Mouse (Mus musculus): ENCODE measurements around the gene Eif4e3. TPM values are rescaled to one million over a fixed set of nuclear protein-coding genes. Genes with fewer than 3 reads are reported as not detected.

Eif4e3 gene
- total RNA-seq (2014; rRNA removed) (12.9 and 13.3 TPM in 2 replicates), polyA plus RNA-seq (2015; fragmentation: Nextera tagmentation; extraction: Ambion mirVana) (4.7 and 6.0 TPM in 2 replicates)

DNA sequence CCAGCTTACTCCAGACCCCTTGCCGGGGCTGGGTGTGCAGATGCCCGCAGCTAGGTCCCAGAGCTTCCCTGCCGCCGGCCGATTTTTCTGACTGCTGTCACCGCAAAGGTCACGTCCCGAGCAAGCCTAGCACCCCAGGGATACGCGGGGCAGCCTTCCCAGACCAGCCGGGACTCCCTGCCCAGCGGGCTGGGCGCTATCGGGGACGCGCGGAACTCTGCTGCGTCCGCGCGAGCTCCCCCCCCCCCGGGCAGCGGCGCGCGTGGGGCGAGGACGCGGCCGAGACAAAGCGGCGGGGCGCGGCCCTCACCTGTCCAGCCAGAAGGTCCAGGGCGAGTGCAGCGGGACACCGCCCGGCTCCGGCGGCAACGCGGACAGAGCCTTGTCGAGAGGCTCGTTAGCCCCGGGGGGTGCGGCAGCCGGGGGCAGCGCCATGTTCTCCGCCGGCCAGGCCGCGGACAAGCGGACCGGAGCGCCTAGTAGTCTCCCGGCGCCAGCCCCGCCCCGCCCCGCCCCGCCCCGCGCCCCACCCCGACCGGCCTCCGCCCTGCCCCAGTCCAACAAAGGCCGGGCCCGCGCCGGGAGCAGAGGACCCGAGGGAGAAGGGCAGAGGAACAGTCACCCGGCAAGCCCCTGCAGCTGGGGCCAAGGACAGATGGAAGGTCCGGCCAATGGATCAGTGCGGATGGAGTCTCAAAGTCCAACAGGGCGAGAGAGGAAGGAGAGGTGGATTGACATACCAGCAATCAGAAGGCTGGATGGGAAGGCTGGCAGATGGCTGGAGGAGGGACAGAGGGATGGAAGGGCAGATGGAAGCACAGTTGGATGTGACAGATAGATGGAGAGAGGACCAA, at the start of gene Eif4e3, which contains the start of gene Gm20696:
TSS of gene Eif4e3 (minus strand) at position 454 of the 854 bp plus-strand sequence.
TSS of gene Gm20696 (minus strand) at position 480 of the 854 bp plus-strand sequence.
- ATAC-seq (0 out of 2 replicates have a peak, but pooled peaks have one; percentile 5), DNase-seq (no peak)
- Histone ChIP-seq H3K27me3 (ENCODE audit: insufficient read depth, low read length) (no peaks in the 10 kb centered on the region), H3K4me3 (ENCODE audit: low read depth, low read length) (peak within 1 kb of the TSS; percentile 67), H3K4me2 (ENCODE audit: low read depth) (peak within 1 kb of the TSS; percentile 96), H3K9me3 (ENCODE audit: low read length) (no peaks in the 10 kb centered on the region), H3K36me3 (ENCODE audit: insufficient read depth) (no peaks in the 10 kb centered on the region), H3K27ac (ENCODE audit: low read depth, low read length) (peak within 1 kb of the TSS; percentile 69), H3K4me1 (ENCODE audit: insufficient read depth) (peaks cover 37% of the 10 kb centered on the region), H3K9ac (peak within 1 kb of the TSS; percentile 77)
- no peak for TF ChIP-seq CTCF (IDR thresholded peaks at IDR 0.05; ENCODE audit: low read depth)
- WGBS = 2% methylated on average over 67 of the region's 75 CpGs

GRCm38 (mm10) chr6:99715913-99716312, 49.3 kb upstream of the Eif4e3 start:
- Histone ChIP-seq H3K27me3 (ENCODE audit: insufficient read depth, low read length) (no peaks in the 10 kb centered on the region), H3K4me1 (ENCODE audit: insufficient read depth) (no peaks in the 10 kb centered on the region), H3K9me3 (ENCODE audit: low read length) (no peaks in the 10 kb centered on the region), H3K36me3 (ENCODE audit: insufficient read depth) (no peaks in the 10 kb centered on the region), H3K4me3 (ENCODE audit: low read depth, low read length) (no peak overlapping the region), H3K4me2 (ENCODE audit: low read depth) (no peak overlapping the region), H3K27ac (ENCODE audit: low read depth, low read length) (no peak overlapping the region), H3K9ac (no peak overlapping the region)
- no peak for DNase-seq
- TF ChIP-seq CTCF (IDR thresholded peaks at IDR 0.05; ENCODE audit: low read depth) = no peak
- no peak for ATAC-seq
- WGBS = 78% methylated on average over 6 of the region's 6 CpGs

DNA sequence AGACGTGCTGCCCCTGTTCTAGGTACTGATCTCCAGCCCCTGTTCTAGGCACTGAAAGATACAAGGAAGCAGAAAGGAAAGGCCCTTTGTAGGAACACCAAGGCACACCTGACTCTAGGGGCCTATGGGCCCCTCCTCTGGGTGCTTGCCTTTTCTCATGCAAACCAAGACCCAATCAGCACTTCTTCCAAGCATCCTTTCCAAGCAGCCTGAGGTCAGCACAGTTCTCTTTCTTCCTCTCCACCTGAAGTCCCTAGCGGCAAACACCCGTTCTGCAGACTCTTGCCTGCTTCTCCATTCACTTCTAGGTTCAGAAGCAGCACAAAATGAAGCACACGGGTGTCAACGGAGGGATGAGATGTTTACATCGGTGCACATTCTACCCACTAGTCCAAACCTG, 48.6 kb upstream of the Eif4e3 start:
- no peak overlapping the region for H3K4me3 ChIP-seq (ENCODE audit: low read depth, low read length)
- no peaks in the 10 kb centered on the region for H3K36me3 ChIP-seq (ENCODE audit: insufficient read depth)
- no peak overlapping the region for H3K27ac ChIP-seq (ENCODE audit: low read depth, low read length)
- H3K27me3 ChIP-seq (ENCODE audit: insufficient read depth, low read length) = no peaks in the 10 kb centered on the region
- H3K9ac ChIP-seq = no peak overlapping the region
- TF ChIP-seq CTCF (IDR thresholded peaks at IDR 0.05; ENCODE audit: low read depth) = no peak
- H3K4me1 ChIP-seq (ENCODE audit: insufficient read depth) = no peaks in the 10 kb centered on the region
- H3K4me2 ChIP-seq (ENCODE audit: low read depth) = no peak overlapping the region
- ATAC-seq (no peak), DNase-seq (no peak)
- no peaks in the 10 kb centered on the region for H3K9me3 ChIP-seq (ENCODE audit: low read length)
- WGBS = 68% methylated on average over 6 of the region's 6 CpGs

- Histone ChIP-seq H3K9me3 (ENCODE audit: low read length) (no peaks in the 10 kb centered on the region), H3K36me3 (ENCODE audit: insufficient read depth) (no peaks in the 10 kb centered on the region), H3K4me3 (ENCODE audit: low read depth, low read length) (no peak overlapping the region), H3K27ac (ENCODE audit: low read depth, low read length) (no peak overlapping the region), H3K4me2 (ENCODE audit: low read depth) (no peak overlapping the region), H3K9ac (no peak overlapping the region), H3K27me3 (ENCODE audit: insufficient read depth, low read length) (no peaks in the 10 kb centered on the region), H3K4me1 (ENCODE audit: insufficient read depth) (no peaks in the 10 kb centered on the region)
- 67% methylated on average over 5 of the region's 5 CpGs for WGBS
- TF ChIP-seq CTCF (IDR thresholded peaks at IDR 0.05; ENCODE audit: low read depth) = no peak
- DNase-seq (no peak), ATAC-seq (no peak)
These were observed 46.7 kb upstream of the Eif4e3 start for GRCm38 (mm10) chr6:99713256-99713655.

DNA sequence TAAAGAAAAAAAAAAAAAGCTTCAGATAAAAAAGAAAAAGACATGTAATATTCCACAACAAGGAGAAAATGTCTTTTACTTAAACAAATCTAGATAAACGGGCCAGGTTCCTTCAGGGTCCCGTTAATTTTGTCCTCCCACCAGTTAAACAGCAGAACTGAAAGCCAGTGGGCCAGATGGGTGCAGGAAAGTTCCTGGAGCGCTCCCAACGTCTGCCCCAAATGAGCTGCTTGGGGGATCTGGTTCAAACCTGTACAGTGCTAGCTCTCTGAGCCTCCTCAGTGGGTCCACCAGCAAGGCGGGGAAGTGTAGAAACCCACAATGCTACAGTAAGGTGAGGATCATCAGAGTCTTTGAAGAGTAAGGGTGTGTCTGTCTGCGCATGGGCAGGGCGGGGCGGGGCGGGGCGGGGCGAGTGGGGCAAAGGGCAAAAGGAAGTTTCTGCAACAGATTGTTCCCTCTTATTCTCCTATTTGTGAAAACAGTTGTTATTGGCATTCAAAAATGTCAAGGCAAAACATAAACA, 45.1 kb upstream of the Eif4e3 start:
- Histone ChIP-seq H3K4me3 (ENCODE audit: low read depth, low read length) (no peak overlapping the region), H3K4me2 (ENCODE audit: low read depth) (no peak overlapping the region), H3K27ac (ENCODE audit: low read depth, low read length) (no peak overlapping the region), H3K36me3 (ENCODE audit: insufficient read depth) (no peaks in the 10 kb centered on the region), H3K4me1 (ENCODE audit: insufficient read depth) (no peaks in the 10 kb centered on the region), H3K9ac (no peak overlapping the region), H3K9me3 (ENCODE audit: low read length) (no peaks in the 10 kb centered on the region), H3K27me3 (ENCODE audit: insufficient read depth, low read length) (no peaks in the 10 kb centered on the region)
- ATAC-seq = no peak
- DNase-seq = no peak
- TF ChIP-seq CTCF (IDR thresholded peaks at IDR 0.05; ENCODE audit: low read depth) = no peak
- WGBS = 75% methylated on average over 11 of the region's 11 CpGs

DNA sequence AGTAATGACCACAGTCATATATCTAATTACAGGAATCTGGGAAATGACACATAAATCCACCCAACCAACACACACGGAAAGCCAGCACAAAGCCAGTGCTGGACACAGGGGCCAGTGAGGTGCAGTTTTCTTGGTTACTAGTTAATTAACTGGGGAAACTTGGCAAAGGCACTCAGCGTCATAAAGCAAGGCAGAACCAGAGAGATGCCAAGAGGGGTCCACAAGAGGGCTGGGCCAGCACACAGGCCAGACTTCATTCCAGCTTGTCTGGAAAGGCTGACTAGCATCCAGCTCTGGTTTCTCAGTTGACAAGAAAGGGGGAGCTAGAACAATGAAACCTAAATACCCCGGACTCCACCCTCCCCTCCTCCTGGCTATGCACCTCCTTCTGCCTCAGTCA, 33.9 kb upstream of the Eif4e3 start:
- H3K36me3 ChIP-seq (ENCODE audit: insufficient read depth) = no peaks in the 10 kb centered on the region
- H3K27me3 ChIP-seq (ENCODE audit: insufficient read depth, low read length) = no peaks in the 10 kb centered on the region
- H3K9me3 ChIP-seq (ENCODE audit: low read length) = no peaks in the 10 kb centered on the region
- H3K4me2 ChIP-seq (ENCODE audit: low read depth) = no peak overlapping the region
- H3K4me3 ChIP-seq (ENCODE audit: low read depth, low read length) = no peak overlapping the region
- no peak for TF ChIP-seq CTCF (IDR thresholded peaks at IDR 0.05; ENCODE audit: low read depth)
- no peak overlapping the region for H3K27ac ChIP-seq (ENCODE audit: low read depth, low read length)
- DNase-seq (no peak), ATAC-seq (no peak)
- H3K9ac ChIP-seq = no peak overlapping the region
- H3K4me1 ChIP-seq (ENCODE audit: insufficient read depth) = no peaks in the 10 kb centered on the region
- WGBS = 36% methylated on average over 3 of the region's 3 CpGs
